Mouse (Mus musculus) layer of hippocampus, adult 9-11 months (tissue): ENCODE data around the gene Zfpm1.

Experiments used
- DNase-seq: peaks from one replicate; pipeline ENCODE4 v3.0.0; 2022

Gene Zfpm1

DNA sequence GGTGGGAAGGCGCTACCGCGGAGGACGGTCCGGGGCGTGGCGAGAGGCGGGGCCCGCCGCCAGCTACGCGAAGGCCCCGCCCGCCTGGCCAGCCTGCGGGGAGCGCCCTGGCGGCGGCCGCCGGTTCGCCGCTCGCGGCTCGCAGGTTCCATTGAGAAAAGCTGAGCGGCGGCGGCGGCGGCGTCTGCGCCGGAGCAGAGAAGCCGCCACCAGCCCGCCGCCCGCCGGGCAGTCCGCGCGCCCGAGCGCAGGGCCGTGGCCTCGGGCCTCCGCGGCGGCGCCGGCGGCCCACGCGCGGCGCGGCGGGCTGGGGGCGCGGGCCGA is at the start of gene Zfpm1:
Gene Zfpm1 (plus strand): TSS at position 107 of the 324 bp plus-strand sequence.
- DNase-seq = no peak

DNA sequence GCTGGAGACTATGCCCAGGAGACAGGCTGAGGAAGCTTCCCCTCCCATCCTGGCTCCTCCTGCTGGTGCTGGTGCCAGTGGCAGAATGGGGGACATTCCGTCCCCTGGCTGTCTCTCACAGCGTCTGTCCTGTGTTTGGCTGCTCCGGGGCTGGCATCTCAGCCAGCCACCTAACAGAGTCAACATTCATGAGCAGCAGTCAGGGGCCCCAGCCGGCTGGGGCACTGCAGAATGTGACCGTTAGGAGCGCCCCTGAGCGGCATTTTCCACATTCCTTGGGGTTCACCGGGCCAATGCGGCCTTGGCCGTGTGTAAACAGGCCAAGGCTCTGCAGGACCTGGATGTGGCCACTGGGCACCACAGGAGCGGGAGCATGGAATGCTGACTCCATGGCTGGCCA is 47.9 kb upstream of the Zfpm1 start:
- DNase-seq = peak; percentile 75

GRCm38 (mm10) chr8:122236521-122236920 is 45.4 kb upstream of the Zfpm1 start:
- DNase-seq = no peak

DNA sequence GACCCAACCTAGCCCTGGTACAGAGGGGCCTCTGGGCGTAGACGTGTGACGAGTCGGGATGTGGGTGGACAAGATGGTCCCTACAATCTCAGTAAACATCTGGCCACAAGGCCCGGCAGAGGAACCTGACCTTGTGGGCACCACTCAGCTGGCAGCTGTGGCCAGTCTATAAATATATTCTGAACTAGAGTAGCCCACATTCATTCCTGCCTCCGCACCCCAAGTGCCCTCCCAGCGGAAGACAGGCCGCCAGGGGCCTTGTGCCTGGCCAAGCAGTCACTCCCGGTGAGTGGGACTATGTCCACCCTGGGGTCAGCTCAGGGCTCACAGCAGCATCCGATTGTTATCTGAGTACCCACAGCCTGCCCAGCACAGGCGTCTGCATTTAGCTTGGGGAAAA is 43.7 kb upstream of the Zfpm1 start:
- no peak for DNase-seq

DNA sequence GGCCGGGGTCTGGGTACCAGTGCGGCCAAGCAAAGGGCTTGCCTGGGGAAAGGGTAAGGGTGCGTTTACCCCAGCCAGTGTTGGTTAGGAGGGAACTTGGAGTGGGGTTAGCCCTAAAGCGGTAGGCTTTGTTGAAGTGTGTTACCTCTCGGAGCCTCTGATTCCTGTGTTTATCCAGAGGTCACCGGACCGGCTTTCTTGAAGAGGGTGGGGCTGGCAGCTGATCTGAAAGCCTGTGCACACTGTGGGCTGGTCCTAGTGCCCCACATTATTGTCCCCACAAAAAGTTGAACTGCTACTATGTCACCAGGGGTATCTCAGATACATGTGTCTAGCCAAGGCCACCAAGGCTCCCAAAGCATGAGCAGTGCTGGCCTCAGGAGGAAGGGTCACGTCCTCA is 43.2 kb upstream of the Zfpm1 start:
- no peak for DNase-seq

GRCm38 (mm10) chr8:122240241-122241026 is 41.5 kb upstream of the Zfpm1 start:
- DNase-seq = no peak

DNA sequence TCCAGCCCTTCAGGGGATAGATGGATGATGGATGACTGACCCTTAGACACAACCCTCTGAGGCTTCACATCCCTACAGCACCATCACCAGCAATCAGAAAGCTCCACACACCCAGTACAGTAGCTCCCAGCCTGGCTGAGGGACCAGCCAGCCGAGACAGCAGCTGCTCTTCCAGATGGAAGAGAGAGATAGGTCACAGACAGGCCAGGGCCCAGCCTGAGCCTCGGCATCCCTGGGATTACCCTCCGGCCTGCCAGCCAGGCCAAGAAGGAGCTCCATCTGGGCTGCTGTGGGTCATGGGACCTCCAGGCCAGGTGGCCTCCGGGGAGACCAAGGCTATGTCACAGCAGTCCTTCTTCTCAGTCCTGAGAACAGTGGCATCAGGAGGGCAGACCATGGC is 38.6 kb upstream of the Zfpm1 start:
- DNase-seq = no peak

- no peak for DNase-seq
Observed at GRCm38 (mm10) chr8:122245161-122245560, 36.8 kb upstream of the Zfpm1 start.

DNA sequence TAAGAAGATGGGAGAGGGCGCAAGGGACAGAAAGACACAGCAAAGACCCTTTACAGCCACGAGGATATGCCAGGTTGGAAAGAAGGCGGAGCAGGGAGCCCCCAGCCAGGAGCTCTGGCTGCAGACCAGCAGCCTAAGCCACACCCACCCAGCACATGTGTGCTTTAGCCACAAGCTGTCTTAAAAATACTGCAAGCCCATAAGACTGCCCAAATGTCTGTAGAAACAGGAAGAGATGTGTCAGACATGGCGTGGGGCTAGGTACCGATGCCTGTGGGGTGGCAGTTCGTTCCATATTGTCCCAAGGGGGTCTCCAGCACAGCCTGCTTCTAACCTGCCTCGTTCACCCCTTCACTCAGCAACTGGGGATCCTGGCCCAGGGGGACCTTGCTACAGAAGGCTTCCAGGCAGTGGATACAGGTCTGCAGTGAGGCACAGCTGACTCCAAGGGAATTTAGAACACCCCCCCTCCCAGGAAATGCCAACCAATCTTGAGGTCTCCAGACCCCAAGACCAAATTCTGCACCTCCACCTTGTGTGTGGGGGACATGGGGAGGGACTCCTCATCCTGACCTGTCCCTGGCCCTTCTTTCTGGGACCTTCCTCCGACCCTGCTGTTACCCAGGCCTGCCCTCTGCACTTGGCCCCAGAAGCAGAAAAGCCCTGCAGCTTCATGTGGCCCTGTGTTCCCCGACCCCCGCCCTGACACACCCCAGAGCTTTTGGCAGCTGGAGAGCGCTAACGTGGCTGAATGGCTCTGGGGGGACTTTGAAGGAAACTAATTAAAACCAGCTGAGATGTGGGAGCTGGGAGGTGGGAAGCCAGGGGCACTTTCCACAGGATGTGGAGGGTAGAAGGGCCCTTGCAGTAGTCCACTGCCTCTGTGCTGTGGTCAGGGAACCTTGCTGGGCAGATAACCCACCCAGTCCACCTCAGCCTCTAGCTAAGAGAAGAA is 35.4 kb upstream of the Zfpm1 start:
- DNase-seq = no peak

GRCm38 (mm10) chr8:122251739-122252138 is 30.2 kb upstream of the Zfpm1 start:
- DNase-seq = no peak

DNA sequence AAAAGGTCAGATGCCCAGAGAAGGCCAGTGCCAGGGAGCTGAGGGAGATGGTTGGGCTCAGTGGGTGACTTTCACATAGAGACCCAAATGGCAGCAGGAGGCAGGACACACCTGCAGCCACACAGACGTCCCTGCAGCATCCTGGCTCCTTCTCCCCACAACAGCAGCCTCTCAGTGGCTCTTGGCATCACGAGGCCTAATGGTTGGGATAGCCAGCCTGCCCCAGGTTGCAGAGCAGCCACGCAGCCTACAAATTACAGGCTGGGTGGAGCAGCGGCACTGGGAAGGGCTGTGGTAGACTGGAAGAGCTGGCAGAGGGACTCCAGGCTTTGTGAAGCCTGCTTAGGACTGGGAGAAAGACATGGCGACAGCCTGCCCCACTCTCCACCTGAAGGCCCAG is 29.6 kb upstream of the Zfpm1 start:
- no peak for DNase-seq

DNA sequence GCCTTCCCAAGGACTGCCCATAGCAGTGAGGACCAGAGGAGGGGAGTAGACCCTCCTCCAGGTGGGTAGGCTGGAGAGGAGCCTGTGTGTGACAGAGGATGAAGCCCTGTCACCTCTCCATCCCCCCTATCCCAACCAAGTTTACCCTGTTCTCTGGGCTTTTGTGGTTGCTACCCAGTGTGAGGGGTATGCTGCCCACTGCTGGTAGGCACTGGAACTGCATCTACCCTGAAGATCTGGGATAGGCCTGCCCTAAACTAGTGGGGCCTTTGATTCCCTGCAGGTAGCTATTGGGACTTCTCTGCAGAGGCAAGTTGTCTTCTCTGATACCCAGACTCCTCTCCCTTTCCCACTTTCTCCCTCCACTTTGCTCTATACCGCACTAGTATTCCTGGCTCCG is 22.6 kb upstream of the Zfpm1 start:
- peak; percentile 52 for DNase-seq

DNA sequence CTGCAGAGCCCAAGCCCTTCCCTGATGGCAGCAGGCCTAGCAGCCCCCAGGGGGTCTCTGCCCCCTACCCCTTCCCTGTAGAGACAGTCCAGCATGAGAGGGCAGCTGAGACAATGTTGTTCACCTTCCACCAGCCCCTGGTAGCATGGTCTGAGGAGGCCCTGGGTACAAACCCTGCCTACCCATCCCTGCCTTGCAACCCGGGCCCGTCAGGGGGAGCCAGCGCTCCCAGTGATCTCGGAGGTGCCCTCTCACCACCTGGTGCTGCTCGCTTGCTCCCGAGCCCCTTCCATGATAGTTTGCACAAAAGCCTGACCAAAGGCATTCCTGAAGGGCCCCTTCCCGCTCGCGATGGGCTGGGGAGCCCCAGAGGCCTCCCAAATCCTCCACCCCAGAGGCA is 21.2 kb upstream of the Zfpm1 start:
- DNase-seq = no peak

DNA sequence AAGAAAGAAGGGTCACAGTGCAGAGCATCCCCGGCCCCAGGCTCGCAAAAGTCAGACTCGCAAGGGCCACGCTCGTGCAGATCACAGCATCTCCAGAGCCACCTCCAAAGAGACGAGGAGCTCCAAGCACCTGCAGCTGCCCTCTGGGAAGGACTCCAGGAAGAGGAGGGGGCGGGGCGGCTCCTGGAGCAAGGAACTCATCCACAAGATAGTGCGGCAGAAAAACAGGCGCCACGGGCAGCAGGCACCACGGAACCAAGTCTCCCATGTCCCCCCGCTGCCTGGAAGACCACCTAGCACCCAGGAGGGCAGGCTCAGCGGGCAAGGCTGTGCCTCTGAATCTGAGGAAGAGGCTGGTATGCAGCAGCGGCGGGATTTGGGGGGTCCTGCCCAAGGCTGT is 19.1 kb upstream of the Zfpm1 start:
- no peak for DNase-seq

GRCm38 (mm10) chr8:122264243-122264642 is 17.7 kb upstream of the Zfpm1 start:
- peak; percentile 57 for DNase-seq

GRCm38 (mm10) chr8:122265522-122265921 is 16.4 kb upstream of the Zfpm1 start:
- no peak for DNase-seq

GRCm38 (mm10) chr8:122266867-122267266 is 15.1 kb upstream of the Zfpm1 start:
- no peak for DNase-seq

- DNase-seq = no peak
Observed at GRCm38 (mm10) chr8:122268861-122269260, 13.1 kb upstream of the Zfpm1 start.

GRCm38 (mm10) chr8:122269404-122269803 is 12.5 kb upstream of the Zfpm1 start:
- DNase-seq = peak; percentile 60

DNA sequence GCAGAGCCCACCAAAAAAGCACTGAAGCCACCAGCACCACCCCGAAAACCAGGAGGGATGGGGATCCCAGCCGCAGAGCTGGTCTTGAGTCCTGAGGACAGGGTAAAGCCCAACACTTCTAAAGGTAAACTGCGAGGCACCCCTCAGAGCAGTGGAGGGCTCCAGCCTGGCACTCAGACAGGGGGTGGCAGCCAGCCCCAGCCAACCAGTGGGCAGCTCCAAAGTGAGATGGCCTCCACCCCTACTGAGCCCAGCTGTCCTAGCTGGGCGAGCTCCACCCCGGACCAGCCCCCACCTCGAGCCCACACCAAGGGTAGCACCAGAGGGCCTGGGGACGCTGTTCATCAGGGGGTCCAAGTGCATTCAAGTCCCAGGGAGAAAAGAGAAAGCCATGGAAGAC is 11.4 kb upstream of the Zfpm1 start:
- no peak for DNase-seq

- DNase-seq = peak; percentile 62
Observed at GRCm38 (mm10) chr8:122273152-122273551, 8.8 kb upstream of the Zfpm1 start.

- no peak for DNase-seq
Observed at GRCm38 (mm10) chr8:122273826-122274225, 8.1 kb upstream of the Zfpm1 start.

DNA sequence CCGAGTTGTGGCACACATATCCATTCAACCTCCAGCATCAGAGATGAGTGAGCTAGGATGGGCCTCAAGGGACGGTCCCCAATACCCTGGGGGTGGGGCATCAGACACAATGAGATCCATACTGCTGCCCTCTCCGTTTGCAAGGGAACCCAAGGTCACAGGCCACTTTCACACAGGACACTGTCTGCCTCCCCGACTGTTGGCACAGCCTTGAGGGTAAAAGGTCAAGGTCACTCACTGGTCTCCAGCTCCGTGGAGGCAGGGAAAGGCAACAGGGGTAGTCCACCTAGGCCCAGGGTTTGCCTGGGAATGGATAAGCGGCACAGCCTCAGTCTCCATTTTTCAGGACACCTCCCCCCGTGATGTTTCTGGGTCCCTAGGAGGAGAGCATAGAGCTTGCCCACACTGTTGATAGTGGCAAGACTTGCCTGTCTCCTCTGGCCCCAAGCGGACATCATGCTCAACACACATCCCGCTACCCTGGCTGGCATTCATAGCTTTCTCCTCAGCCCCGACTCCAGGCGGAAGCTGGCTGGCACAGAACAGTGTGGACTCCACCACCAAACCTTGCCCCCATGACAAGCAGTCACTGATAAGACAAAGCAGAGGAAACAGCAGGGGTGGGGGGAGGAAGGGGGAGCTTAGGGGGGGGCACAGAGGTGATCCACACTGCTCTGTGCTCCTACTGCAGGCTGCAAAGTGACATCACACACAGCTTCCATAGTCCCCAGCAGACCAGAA is 7.1 kb upstream of the Zfpm1 start:
- DNase-seq = no peak
